Mouse (Mus musculus) stomach, embryonic 16.5 days (tissue): ENCODE measurements at regions not wholly inside any gene's neighbourhood (a gene's known extent, or its start where the extent isn't known, plus 50 kb on each side); places are given as distances from the start of the nearest gene placed in this dataset.

ENCODE experiments used
- ATAC-seq: fragments of 200-750 bp; cut with Nextera tagmentation; 2 replicates; pipeline ENCODE4 v1.8.0; 2017; ENCODE audit warnings: moderate number of reproducible peaks, moderate TSS enrichment; ENCODE audit not compliant: insufficient read depth, low FRiP score
- H3K27ac ChIP-seq: fragments of 300-500 bp; sonication (generic); 2 replicates; pipeline ENCODE4 v1.5.1; 2014; ENCODE audit warnings: low read length
- H3K27me3 ChIP-seq: fragments of 300-500 bp; sonication (generic); 2 replicates; pipeline ENCODE4 v1.6.1; 2014; ENCODE audit warnings: low read length, control low read depth, mixed read lengths; ENCODE audit not compliant: control insufficient read depth, insufficient read depth
- H3K36me3 ChIP-seq: fragments of 300-500 bp; sonication (generic); 2 replicates; pipeline ENCODE4 v1.6.1; 2014; ENCODE audit warnings: low read length; ENCODE audit not compliant: control insufficient read depth, insufficient read depth
- H3K4me1 ChIP-seq: fragments of 300-500 bp; sonication (generic); 2 replicates; pipeline ENCODE4 v1.6.1; 2014; ENCODE audit warnings: low read length, control low read depth, mixed read lengths; ENCODE audit not compliant: control insufficient read depth, insufficient read depth
- H3K4me2 ChIP-seq: fragments of 300-500 bp; sonication (generic); 2 replicates; pipeline ENCODE4 v1.6.1; 2014; ENCODE audit warnings: low read depth, low read length, mixed read lengths
- H3K4me3 ChIP-seq: fragments of 300-500 bp; sonication (generic); replicated peaks from 2 replicates; pipeline ENCODE4 v1.5.1; 2014; ENCODE audit warnings: mild to moderate bottlenecking, low read length
- H3K9ac ChIP-seq: fragments of 300-500 bp; sonication (generic); 2 replicates; pipeline ENCODE4 v1.6.1; 2014; ENCODE audit warnings: low read length
- H3K9me3 ChIP-seq: fragments of 300-500 bp; sonication (generic); replicated peaks from 2 replicates; pipeline ENCODE4 v1.6.1; 2016; ENCODE audit warnings: low read length, control low read depth; ENCODE audit not compliant: control insufficient read depth
- WGBS: fragments of 180-500 bp; shearing (Covaris S2); extraction: QIAGEN DNeasy Blood & Tissue Kit; methylation state at CpG from one replicate; pipeline ENCODE4 v1.1.7; 2014; 5-methylcytosine and 5-hydroxymethylcytosine counted together

GRCm38 (mm10) chr4:5206394-5207099, 413.4 kb upstream of the Impad1 start:
- Histone ChIP-seq H3K9me3 (no peaks in the 10 kb centered on the region), H3K27ac (no peak overlapping the region), H3K27me3 (no peaks in the 10 kb centered on the region), H3K36me3 (no peaks in the 10 kb centered on the region), H3K4me1 (no peaks in the 10 kb centered on the region), H3K4me2 (no peak overlapping the region), H3K9ac (no peak overlapping the region), H3K4me3 (no peak overlapping the region)
- 37% methylated on average over 1 of the region's 1 CpGs for WGBS
- no peak for ATAC-seq

GRCm38 (mm10) chr4:5205328-5206208, 412.4 kb upstream of the Impad1 start:
- Histone ChIP-seq H3K27ac (no peak overlapping the region), H3K27me3 (no peaks in the 10 kb centered on the region)

GRCm38 (mm10) chr4:5194272-5194671, 401.1 kb upstream of the Impad1 start:
- ATAC-seq = no peak

More at GRCm38 (mm10) chr4:5205328-5206208, 412.4 kb upstream of the Impad1 start:
- no peaks in the 10 kb centered on the region for H3K36me3 ChIP-seq
- ATAC-seq = no peak
- 68% methylated on average over 7 of the region's 7 CpGs for WGBS
- H3K4me1 ChIP-seq = no peaks in the 10 kb centered on the region
- H3K9me3 ChIP-seq = no peaks in the 10 kb centered on the region
- H3K9ac ChIP-seq = no peak overlapping the region
- no peak overlapping the region for H3K4me2 ChIP-seq
- no peak overlapping the region for H3K4me3 ChIP-seq

DNA sequence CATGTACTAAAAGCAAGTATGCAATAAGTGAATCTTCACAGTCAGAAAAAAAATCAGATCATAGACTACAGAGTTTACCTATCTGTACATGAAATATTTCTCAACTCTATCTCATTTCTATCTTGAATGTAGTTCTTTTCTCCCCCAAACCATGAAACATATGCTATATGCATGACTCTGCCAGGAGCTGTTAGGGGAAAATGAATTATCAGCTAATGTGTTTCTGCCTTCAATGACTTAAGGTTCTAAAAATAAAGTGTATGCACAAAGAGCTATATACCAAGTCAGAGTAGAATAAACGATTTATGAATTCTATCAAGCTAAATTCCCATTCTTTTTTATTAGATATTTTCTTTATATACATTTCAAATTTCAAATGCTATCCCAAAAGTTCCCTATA, 388.4 kb upstream of the Impad1 start:
- no peaks in the 10 kb centered on the region for H3K9me3 ChIP-seq
- H3K4me2 ChIP-seq = no peak overlapping the region
- no peak overlapping the region for H3K4me3 ChIP-seq
- no peak overlapping the region for H3K27ac ChIP-seq
- no peaks in the 10 kb centered on the region for H3K4me1 ChIP-seq
- ATAC-seq = no peak
- H3K27me3 ChIP-seq = no peaks in the 10 kb centered on the region
- H3K36me3 ChIP-seq = no peaks in the 10 kb centered on the region
- 62% methylated on average over 1 of the region's 1 CpGs for WGBS
- no peak overlapping the region for H3K9ac ChIP-seq

More at GRCm38 (mm10) chr4:5194272-5194671, 401.1 kb upstream of the Impad1 start:
- no peak overlapping the region for H3K4me2 ChIP-seq
- 57% methylated on average over 3 of the region's 3 CpGs for WGBS
- no peaks in the 10 kb centered on the region for H3K9me3 ChIP-seq
- no peak overlapping the region for H3K27ac ChIP-seq
- H3K36me3 ChIP-seq = no peaks in the 10 kb centered on the region
- H3K27me3 ChIP-seq = no peaks in the 10 kb centered on the region
- H3K9ac ChIP-seq = no peak overlapping the region
- no peak overlapping the region for H3K4me3 ChIP-seq
- H3K4me1 ChIP-seq = no peaks in the 10 kb centered on the region

GRCm38 (mm10) chr4:5178991-5179693, 386.0 kb upstream of the Impad1 start:
- H3K4me3 ChIP-seq = no peak overlapping the region
- H3K4me1 ChIP-seq = no peaks in the 10 kb centered on the region
- no peaks in the 10 kb centered on the region for H3K9me3 ChIP-seq
- H3K27me3 ChIP-seq = no peaks in the 10 kb centered on the region
- H3K36me3 ChIP-seq = no peaks in the 10 kb centered on the region
- no peak overlapping the region for H3K9ac ChIP-seq
- H3K27ac ChIP-seq = no peak overlapping the region
- no peak for ATAC-seq
- no peak overlapping the region for H3K4me2 ChIP-seq
- 77% methylated on average over 11 of the region's 11 CpGs for WGBS

DNA sequence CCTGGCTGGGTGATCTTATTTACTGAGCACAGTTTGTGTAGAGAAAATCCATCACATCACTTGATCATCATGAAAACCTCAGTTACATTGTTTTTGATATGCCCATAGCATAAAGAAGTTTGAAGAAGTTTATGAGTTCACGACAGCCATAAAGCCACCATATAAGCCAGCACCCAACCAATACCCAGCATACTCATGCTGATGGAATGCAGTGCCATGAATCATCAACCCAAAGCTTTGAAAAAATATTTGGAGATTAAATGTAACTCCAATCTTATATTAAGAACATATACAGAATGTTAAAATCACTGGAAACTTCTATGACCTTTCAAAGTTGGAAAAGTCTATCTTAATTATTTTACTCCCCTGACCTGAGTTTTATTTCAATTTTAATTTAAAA, 372.1 kb upstream of the Impad1 start:
- 63% methylated on average over 1 of the region's 1 CpGs for WGBS
- Histone ChIP-seq H3K4me1 (no peaks in the 10 kb centered on the region), H3K9me3 (no peaks in the 10 kb centered on the region), H3K36me3 (no peaks in the 10 kb centered on the region), H3K27me3 (no peaks in the 10 kb centered on the region), H3K4me2 (no peak overlapping the region), H3K27ac (no peak overlapping the region), H3K4me3 (no peak overlapping the region), H3K9ac (no peak overlapping the region)
- no peak for ATAC-seq

DNA sequence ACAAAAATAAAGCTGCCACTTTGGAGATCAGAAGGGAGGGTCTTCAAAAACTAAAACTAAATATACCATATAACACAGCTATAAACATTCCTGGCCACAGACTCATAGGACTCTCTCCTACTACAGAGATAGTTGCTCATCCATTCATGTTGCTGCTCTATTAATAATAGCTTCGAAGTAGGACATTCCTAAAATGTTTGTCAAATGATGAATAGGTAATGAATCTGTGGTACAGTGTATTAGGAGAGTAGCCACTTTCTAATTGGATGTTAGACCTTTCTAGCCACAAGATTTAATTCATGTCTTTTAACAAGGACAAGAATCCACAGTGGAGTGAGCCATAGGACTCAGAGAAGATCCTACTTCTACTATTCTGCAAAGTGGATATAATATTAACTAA, 367.8 kb upstream of the Impad1 start:
- H3K4me1 ChIP-seq = no peaks in the 10 kb centered on the region
- no peaks in the 10 kb centered on the region for H3K36me3 ChIP-seq
- no peaks in the 10 kb centered on the region for H3K9me3 ChIP-seq
- H3K27me3 ChIP-seq = no peaks in the 10 kb centered on the region
- H3K4me3 ChIP-seq = no peak overlapping the region
- H3K9ac ChIP-seq = no peak overlapping the region
- H3K4me2 ChIP-seq = no peak overlapping the region
- no peak for ATAC-seq
- no peak overlapping the region for H3K27ac ChIP-seq
- 53% methylated on average over 1 of the region's 1 CpGs for WGBS

- Histone ChIP-seq H3K27ac (no peak overlapping the region), H3K4me3 (no peak overlapping the region), H3K9ac (no peak overlapping the region), H3K4me1 (peaks cover 4% of the 10 kb centered on the region; the same call in 1 of the 2 replicates), H3K4me2 (no peak overlapping the region), H3K27me3 (no peaks in the 10 kb centered on the region), H3K36me3 (no peaks in the 10 kb centered on the region), H3K9me3 (no peaks in the 10 kb centered on the region)
- peak; percentile 74; the same call in 1 of the 2 replicates for ATAC-seq
- WGBS = 23% methylated on average over 3 of the region's 3 CpGs
These were observed 337.6 kb upstream of the Impad1 start for GRCm38 (mm10) chr4:5130726-5131125.

- H3K4me3 ChIP-seq = no peak overlapping the region
- no peaks in the 10 kb centered on the region for H3K27me3 ChIP-seq
- no peaks in the 10 kb centered on the region for H3K36me3 ChIP-seq
- WGBS = 84% methylated on average over 2 of the region's 2 CpGs
- H3K27ac ChIP-seq = no peak overlapping the region
- H3K9ac ChIP-seq = no peak overlapping the region
- no peak overlapping the region for H3K4me2 ChIP-seq
- ATAC-seq = no peak
- H3K4me1 ChIP-seq = peaks cover 4% of the 10 kb centered on the region; the same call in 1 of the 2 replicates
- no peaks in the 10 kb centered on the region for H3K9me3 ChIP-seq
These were observed 332.9 kb upstream of the Impad1 start for GRCm38 (mm10) chr4:5126059-5126458.
